Mouse (Mus musculus) adrenal gland, postnatal 14 days (tissue): ENCODE results near the gene Cd80. TPM values are rescaled to one million over a fixed set of nuclear protein-coding genes. Genes with fewer than 3 reads are reported as not detected.

Experiments
- DNase-seq: peaks from one replicate; pipeline ENCODE4 v3.0.0; 2021; ENCODE audit warnings: mixed read lengths
- total RNA-seq: library from RNA; stranded (reverse); gene quantifications from 2 replicates; pipeline ENCODE4 v1.2.3, GENCODE M21; 2021

Cd80 gene
- total RNA-seq, 1 experiment from 2014 or later = 0.56 TPM

DNA sequence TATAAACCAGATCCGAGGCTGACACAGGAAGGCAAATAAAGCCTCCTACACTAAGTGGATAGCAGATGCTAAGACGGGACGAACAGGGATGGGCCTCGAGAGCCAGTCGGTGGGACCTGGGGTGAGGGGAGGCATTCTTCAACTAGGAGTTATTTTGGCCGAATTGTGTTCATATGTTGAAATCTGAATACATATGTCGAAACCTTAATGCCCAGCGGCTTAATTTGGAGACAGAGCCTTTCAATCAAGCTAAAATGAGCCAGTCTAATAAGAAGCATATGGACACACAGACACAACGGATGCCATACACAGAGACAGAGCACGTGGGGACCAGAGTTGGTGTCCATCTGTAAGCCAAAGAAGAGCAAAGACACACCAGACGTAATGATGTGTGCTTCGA lies 6.9 kb upstream of the Cd80 start:
- DNase-seq = no peak

GRCm38 (mm10) chr16:38450707-38451106 lies 4.7 kb upstream of the Cd80 start:
- DNase-seq = no peak

- no peak for DNase-seq
These were observed 3.7 kb upstream of the Cd80 start for GRCm38 (mm10) chr16:38451421-38452205.

GRCm38 (mm10) chr16:38452442-38453202 lies 2.7 kb upstream of the Cd80 start, which contains the start of gene Adprh:
TSS of gene Adprh (minus strand) at chr16:38452703.
- DNase-seq = peak; percentile 98

GRCm38 (mm10) chr16:38453203-38453553 lies 2.2 kb upstream of the Cd80 start:
- no peak for DNase-seq

- DNase-seq = no peak
These were observed 1.4 kb upstream of the Cd80 start for GRCm38 (mm10) chr16:38453952-38454351.

GRCm38 (mm10) chr16:38454533-38455254 lies 667 bp upstream of the Cd80 start:
- no peak for DNase-seq

- no peak for DNase-seq
These were observed 1.6 kb downstream of the Cd80 start for GRCm38 (mm10) chr16:38456812-38457567.

DNA sequence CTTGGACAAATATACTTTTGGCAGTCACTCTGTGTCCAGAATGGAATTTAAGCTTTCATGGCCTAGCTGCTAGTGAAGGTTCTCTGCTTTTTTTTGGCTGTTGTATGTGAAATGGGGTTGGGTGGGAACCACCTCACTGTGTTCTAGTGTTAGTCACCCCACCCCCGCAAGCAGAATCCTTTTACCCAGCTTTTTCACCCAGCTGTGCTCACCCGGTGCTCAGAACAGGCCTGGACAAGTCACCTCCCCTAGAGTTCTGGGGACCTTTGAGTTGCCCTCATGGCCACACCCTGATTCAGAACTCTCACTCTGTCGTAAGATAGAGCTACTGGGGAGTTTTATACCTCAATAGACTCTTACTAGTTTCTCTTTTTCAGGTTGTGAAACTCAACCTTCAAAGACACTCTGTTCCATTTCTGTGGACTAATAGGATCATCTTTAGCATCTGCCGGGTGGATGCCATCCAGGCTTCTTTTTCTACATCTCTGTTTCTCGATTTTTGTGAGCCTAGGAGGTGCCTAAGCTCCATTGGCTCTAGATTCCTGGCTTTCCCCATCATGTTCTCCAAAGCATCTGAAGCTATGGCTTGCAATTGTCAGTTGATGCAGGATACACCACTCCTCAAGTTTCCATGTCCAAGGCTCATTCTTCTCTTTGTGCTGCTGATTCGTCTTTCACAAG lies 3.4 kb downstream of the Cd80 start:
- DNase-seq = no peak

DNA sequence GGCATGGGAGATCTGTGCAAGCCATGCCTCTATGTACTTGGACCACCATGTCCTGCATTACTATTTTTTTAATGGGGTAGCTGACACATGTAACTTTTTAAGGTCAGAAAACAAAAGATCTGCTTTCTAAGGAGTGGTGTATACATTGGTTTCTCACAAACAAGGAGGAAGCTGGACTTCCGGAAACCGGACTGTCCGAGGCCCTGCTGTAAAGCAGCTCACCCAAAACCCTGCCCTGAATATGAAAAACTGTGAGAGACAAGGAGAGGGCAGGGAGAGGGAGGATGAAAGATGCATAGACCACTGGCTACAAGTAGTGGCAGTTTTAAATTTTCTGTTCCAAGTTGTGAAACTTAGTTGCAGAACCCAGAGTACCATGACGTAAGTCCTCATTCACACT lies 4.6 kb downstream of the Cd80 start:
- DNase-seq = no peak

DNA sequence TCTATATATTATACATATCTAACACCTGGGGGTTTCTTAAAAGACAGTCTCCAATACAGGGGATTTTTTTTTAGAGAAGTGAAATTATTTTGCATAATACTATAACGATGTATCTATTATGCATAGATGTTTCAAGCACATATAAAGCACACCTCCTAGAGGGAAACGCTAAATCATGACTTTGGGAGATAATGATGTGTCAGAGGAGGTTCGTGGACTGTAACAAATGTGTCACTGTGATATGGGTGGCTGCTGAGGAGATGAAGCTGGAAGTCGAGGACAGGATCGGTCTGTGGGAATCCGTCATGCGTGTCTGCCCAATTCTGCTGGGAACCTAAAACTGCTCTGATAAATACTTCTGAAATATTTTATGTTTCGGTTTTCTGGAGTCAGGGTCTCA lies 6.4 kb downstream of the Cd80 start:
- no peak for DNase-seq

GRCm38 (mm10) chr16:38462161-38462560 lies 6.8 kb downstream of the Cd80 start:
- DNase-seq = no peak

- no peak for DNase-seq
These were observed 7.9 kb downstream of the Cd80 start for GRCm38 (mm10) chr16:38463305-38463704.

DNA sequence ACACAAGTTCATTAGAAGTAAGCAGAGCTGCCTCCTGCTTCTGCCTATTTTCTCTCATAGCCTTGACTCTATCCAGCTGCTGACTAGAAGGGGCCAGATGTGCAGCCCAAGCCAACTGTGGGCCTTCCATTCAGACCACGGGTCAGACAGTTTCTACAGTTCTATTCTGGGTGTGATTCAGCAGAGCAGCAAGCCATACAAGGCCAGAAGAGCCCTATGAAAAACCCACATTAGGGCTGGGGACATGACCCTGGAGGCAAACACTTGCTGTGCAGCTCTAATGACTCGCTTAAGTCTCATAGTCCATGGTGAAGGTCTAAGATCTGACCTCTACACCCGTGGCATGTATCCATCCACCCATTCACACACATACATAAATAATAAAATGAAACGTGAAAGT lies 10.7 kb downstream of the Cd80 start:
- DNase-seq = no peak

DNA sequence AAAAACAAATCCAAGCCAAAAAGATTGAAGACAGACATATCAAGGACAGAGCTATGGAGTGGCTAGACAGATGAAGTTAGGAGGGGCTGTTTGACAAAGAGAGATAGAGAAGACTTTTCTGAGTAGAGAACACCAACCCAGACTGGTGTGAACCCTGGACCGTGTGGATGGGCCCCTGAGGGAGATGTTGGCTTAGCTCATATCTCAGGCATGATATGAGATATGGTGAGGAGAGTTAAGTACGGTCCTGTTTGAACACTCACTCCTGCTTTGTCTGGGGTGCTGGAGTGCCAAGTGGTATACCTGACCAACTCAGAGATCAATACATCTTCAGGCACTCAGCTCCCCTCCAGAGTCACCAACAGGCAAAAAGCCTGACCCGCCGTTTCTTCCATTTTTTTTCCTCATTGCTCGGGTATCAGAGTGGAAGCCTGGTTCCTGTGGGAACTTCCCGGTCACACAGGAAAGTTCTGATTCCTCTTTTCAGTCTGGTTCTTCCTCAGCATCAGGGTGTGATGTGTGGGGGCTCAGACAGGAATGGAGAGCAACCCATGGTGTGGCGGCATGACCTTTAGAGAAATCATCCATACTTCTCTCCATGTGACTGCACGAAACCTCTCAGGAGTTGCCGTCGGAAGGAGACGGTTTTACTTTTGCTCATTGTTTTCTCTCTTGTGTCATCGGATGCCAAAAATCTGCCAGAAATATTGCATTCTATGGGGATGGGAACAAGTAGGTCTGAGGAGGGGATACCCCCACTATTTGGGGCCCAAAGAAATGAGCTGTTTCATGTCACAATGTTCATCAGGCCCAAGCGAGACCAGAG lies 11.9 kb downstream of the Cd80 start:
- no peak for DNase-seq

- DNase-seq = peak; percentile 63
These were observed 12.8 kb downstream of the Cd80 start for GRCm38 (mm10) chr16:38467917-38468705.

DNA sequence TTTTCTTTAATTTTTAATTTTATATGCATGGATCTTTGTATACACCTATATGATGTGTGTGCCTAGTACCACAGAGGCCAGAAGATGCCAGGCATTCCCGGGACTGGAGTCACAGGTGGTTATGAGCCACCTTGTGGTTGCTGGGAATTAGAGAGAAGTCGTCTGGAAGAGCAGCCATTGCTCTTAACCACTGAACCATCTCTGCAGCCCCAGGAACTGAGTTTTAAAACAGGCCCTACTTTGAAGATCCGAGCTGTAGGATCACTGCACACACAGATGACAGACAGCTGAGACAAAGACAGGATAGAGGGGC lies 13.3 kb downstream of the Cd80 start:
- DNase-seq = no peak

- DNase-seq = no peak
These were observed 14.1 kb downstream of the Cd80 start for GRCm38 (mm10) chr16:38469437-38469836.

DNA sequence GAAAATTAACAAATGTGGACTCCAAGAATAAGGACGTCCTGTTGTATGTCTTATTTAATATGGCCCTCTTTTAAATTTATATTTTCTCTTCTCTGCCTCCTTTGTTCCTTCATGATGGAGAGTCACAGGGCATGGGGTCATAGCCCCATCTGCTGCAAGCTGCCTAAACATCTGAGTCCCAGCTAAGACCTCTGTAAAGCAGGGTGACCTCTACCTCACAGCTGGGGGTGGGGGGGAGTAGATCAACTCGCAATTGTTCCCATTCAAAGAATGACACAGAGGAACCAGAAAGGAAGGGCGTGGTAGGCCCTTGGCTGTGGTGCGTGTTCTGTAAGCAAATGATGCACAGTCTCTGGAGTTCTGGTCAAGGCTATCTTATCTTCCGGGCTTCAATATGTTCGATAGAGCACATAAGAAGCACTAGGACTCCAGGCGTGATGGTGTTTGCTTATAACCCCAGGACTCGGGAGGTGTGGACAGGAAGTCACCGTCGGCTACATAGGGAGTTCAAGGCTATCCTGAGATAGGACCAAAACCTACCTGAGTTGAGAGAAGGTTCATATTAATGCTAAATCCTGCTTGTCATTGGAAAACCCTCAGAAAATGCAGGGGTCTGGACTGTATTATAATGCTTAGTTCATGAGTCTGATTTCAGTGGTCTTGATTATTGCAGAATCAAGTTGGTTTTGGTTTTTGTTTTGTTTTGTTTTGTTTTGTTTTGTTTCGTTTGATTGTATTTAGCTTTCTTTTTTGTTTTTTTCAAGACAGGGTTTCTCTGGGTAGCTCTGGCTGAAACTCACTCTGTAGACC lies 16.5 kb downstream of the Cd80 start:
- DNase-seq = no peak
